Mouse (Mus musculus) midbrain, embryonic 13.5 days (tissue): ENCODE measurements at regions not wholly inside any gene's neighbourhood (a gene's known extent, or its start where the extent isn't known, plus 50 kb on each side); places are given as distances from the start of the nearest gene placed in this dataset.

ENCODE experiments used
- ATAC-seq: fragments of 200-750 bp; cut with Nextera tagmentation; 2 replicates; pipeline ENCODE4 v1.8.0; 2017; ENCODE audit warnings: mild to moderate bottlenecking, moderate TSS enrichment, moderate library complexity
- H3K27ac ChIP-seq: fragments of 300-500 bp; sonication (generic); 2 replicates; pipeline ENCODE4 v1.5.1; 2015; ENCODE audit warnings: inconsistent platforms, mild to moderate bottlenecking, moderate library complexity
- H3K27me3 ChIP-seq: fragments of 300-500 bp; sonication (generic); 2 replicates; pipeline ENCODE4 v1.6.1; 2015; ENCODE audit warnings: mild to moderate bottlenecking, inconsistent platforms
- H3K36me3 ChIP-seq: fragments of 300-500 bp; sonication (generic); 2 replicates; pipeline ENCODE4 v1.6.1; 2015; ENCODE audit warnings: mild to moderate bottlenecking, inconsistent platforms
- H3K4me1 ChIP-seq: fragments of 300-500 bp; sonication (generic); replicated peaks from 2 replicates; pipeline ENCODE4 v1.6.1; 2015; ENCODE audit warnings: inconsistent platforms
- H3K4me2 ChIP-seq: fragments of 300-500 bp; sonication (generic); replicated peaks from 2 replicates; pipeline ENCODE4 v1.6.1; 2015; ENCODE audit warnings: moderate library complexity, mild to moderate bottlenecking, inconsistent platforms
- H3K4me3 ChIP-seq: fragments of 300-500 bp; sonication (generic); replicated peaks from 2 replicates; pipeline ENCODE4 v1.5.1; 2015; ENCODE audit warnings: mild to moderate bottlenecking, inconsistent platforms
- H3K9ac ChIP-seq: fragments of 300-500 bp; sonication (generic); replicated peaks from 2 replicates; pipeline ENCODE4 v1.6.1; 2015; ENCODE audit warnings: mild to moderate bottlenecking, inconsistent platforms
- H3K9me3 ChIP-seq: fragments of 300-500 bp; sonication (generic); 2 replicates; pipeline ENCODE4 v1.6.1; 2016; ENCODE audit warnings: mild to moderate bottlenecking, inconsistent platforms
- WGBS: fragments of 180-500 bp; shearing (Covaris S2); methylation state at CpG from one replicate; pipeline ENCODE4 v1.1.7; 2015; 5-methylcytosine and 5-hydroxymethylcytosine counted together

DNA sequence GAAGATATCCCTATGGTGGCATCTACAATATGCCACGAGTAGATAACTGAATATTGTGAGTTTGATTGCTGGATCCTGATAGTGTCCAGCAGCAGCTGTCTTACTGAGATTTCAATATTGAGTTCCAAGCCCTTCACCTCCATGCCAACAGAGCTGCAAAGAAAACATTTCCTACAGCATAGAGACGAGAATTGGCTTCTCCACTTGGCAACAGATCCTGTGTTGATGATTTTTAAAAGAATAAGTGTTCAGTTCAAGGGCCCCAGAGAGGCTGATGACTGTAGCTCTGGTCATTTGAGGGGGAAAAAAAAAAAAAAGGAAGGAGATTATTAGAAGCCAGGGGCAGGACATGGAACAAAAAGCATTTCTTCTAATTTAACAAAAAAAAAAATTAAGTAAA is 284.7 kb downstream of the Efnb2 start:
- Histone ChIP-seq H3K4me2 (no peak overlapping the region), H3K36me3 (no peaks in the 10 kb centered on the region), H3K27me3 (no peaks in the 10 kb centered on the region; the same call in 1 of the 2 replicates), H3K9me3 (no peaks in the 10 kb centered on the region), H3K4me3 (no peak overlapping the region), H3K27ac (no peak overlapping the region), H3K4me1 (peaks cover 6% of the 10 kb centered on the region; the same call in 1 of the 2 replicates), H3K9ac (no peak overlapping the region)
- ATAC-seq = no peak
- 60% methylated on average over 2 of the region's 2 CpGs for WGBS

DNA sequence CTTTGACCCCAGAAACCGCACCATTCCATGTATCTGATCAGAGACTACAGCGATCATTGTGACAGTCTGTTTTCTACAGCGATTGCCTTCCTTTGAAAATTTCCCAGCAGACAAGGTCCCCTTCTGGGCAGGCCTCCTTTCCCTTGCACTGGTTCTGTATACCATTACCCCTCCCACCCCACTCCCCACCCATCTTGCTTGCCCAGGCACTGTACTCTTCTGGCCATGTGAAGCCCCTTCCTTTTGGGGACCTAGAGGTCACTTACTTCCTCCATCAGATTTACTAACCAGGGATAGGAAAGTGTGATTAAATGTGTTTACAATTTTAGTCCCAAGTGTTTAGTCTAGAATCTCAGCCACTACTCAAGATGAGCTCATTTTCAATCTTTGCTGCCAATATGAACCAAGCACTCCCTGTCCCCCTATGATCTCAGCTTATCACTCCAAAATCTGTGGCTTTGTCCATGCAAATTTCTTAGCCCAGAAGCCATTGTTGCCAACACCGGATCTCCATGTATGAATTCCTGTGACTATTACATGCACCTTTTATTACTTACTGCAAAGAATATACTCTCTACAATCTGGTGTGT is 293.7 kb downstream of the Efnb2 start:
- peaks cover 2% of the 10 kb centered on the region; the same call in 1 of the 2 replicates for H3K27me3 ChIP-seq
- no peak for ATAC-seq
- no peaks in the 10 kb centered on the region for H3K9me3 ChIP-seq
- no peak overlapping the region for H3K27ac ChIP-seq
- no peak overlapping the region for H3K9ac ChIP-seq
- no peaks in the 10 kb centered on the region for H3K4me1 ChIP-seq
- H3K4me3 ChIP-seq = no peak overlapping the region
- H3K36me3 ChIP-seq = no peaks in the 10 kb centered on the region
- 79% methylated on average over 4 of the region's 4 CpGs for WGBS
- no peak overlapping the region for H3K4me2 ChIP-seq

DNA sequence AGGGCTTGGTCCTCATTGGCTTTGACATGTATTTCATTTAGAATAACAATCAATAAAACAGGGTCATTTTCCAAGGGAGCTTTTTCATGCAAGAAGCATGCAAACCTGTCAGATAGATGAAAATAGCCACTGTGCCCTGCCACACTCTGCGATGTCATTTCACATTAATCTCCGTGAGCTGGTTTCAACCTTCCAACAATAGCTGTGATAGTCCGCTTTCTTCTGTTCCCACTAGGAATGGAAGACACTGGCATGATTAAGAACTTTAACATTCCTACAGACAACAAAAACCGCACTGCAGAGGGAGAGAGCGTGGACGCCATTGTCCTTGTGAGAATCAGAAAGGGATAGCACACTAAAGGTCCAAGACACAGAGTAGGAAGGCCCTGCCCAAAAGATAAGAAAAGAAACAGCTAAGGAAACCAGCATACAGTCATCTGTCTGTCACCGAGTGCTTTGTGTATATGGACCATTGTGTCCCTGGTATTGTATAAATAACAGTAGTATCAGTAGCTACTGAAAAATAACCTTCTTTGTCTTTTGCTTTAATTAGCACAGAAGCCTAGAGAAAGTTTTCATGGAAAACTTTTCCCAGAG is 299.0 kb downstream of the Efnb2 start:
- H3K27me3 ChIP-seq = no peaks in the 10 kb centered on the region

DNA sequence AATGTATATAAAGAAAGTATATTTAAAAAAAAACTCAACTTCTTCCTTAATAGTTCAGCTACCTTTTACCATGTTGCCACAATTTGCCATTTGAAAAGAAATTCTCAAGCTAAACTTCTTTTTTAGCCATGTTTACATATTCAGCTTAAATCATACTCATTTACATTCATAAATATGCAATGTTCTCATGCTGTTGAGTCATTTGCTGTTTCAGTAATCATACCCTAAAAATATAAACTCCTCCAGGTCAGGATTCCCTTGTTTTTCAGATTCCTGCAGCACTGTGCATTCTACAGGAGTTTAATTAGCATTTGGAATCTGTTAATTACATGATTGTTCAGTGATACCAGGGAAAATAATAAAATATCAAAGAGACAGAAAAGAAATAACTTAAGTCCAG is 300.5 kb downstream of the Efnb2 start:
- no peaks in the 10 kb centered on the region for H3K27me3 ChIP-seq
- no peak overlapping the region for H3K4me2 ChIP-seq
- H3K27ac ChIP-seq = no peak overlapping the region
- no peaks in the 10 kb centered on the region for H3K9me3 ChIP-seq
- H3K4me1 ChIP-seq = no peaks in the 10 kb centered on the region
- ATAC-seq = no peak
- H3K4me3 ChIP-seq = no peak overlapping the region
- H3K9ac ChIP-seq = no peak overlapping the region
- no peaks in the 10 kb centered on the region for H3K36me3 ChIP-seq

More for the DNA sequence above, 299.0 kb downstream of the Efnb2 start:
- WGBS = 35% methylated on average over 7 of the region's 7 CpGs
- Histone ChIP-seq H3K36me3 (no peaks in the 10 kb centered on the region), H3K4me1 (no peaks in the 10 kb centered on the region), H3K4me3 (no peak overlapping the region), H3K27ac (no peak overlapping the region), H3K4me2 (no peak overlapping the region), H3K9ac (no peak overlapping the region), H3K9me3 (no peaks in the 10 kb centered on the region)
- no peak for ATAC-seq

DNA sequence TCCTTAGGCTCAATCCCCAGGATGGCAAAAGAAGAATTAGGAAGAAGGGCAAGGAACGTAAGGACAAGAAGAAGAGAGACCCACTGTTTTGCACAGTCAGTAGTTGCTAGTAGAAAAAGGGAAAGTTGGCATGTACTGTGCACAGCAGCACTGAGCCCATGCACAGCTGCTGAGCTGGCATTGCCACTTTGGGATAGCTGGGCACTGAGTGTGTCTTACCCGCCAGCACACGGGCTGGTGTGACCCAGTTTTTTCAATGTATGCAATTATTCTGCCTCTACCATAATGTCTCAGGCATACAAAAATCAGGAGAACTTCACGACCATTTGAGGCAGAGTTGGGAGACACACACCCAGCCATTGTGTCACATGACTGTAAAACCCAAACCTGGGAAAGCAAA is 306.1 kb downstream of the Efnb2 start:
- no peaks in the 10 kb centered on the region for H3K4me1 ChIP-seq
- no peak overlapping the region for H3K9ac ChIP-seq
- 88% methylated on average over 4 of the region's 4 CpGs for WGBS
- no peak overlapping the region for H3K27ac ChIP-seq
- H3K9me3 ChIP-seq = no peaks in the 10 kb centered on the region
- H3K36me3 ChIP-seq = no peaks in the 10 kb centered on the region
- ATAC-seq = no peak
- no peak overlapping the region for H3K4me2 ChIP-seq
- no peaks in the 10 kb centered on the region; the same call in 1 of the 2 replicates for H3K27me3 ChIP-seq
- no peak overlapping the region for H3K4me3 ChIP-seq

DNA sequence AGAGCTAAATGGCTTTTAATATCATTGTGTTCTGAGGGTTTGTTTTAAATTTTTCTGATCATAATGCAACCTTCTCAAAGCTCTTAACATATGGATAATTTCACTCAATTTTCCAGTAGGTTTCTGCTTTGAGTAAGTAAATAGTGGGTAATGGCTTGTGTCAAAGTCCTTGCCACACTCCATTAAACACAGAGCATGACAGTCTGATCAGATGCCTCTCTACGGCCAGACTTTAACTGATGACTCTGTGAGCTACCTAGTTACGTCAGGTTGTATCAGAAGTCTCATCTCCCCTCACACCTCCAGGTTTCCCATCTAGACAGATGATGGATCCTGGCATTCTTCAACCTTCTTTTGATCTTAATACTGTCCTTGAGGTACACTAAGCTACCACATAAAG is 316.4 kb downstream of the Efnb2 start:
- 60% methylated on average over 2 of the region's 2 CpGs for WGBS
- Histone ChIP-seq H3K9me3 (no peaks in the 10 kb centered on the region), H3K9ac (no peak overlapping the region), H3K27ac (no peak overlapping the region), H3K27me3 (no peaks in the 10 kb centered on the region), H3K4me3 (no peak overlapping the region), H3K4me1 (no peaks in the 10 kb centered on the region), H3K36me3 (no peaks in the 10 kb centered on the region), H3K4me2 (no peak overlapping the region)
- ATAC-seq = no peak

DNA sequence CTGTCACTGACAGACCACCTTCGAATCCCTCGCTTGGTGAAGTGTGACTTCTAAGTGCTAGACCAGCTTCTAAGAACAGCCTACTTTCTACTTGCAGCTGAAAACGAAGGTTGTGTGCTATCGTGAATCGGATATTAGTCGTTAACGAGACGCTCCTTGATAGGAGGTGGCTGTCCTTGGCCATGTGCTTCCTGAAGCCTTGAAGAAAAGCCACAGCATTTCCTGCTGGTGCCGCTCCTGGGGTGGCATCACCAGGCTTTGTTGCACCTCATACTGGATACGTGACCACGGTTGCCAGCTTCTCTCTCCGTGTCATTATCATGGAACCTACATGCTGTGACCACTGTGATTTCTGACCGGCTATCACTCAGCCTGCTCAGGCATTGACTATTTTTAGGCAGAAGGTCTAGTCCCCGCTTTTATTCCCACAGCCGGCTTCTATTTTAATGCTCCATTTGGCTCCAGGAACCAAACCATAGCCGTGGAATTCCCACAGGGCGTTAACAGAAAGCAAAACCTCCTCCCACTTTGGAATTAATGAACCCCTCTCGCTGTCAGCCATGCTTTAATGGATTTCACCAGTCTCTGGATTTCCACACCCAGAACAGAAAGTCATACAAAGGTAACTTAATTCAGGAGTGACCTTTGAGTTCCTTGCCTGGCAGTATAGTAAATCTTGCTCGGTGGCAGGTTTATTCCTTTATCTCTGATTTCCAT is 325.6 kb downstream of the Efnb2 start:
- ATAC-seq = no peak
- H3K4me1 ChIP-seq = peaks cover 4% of the 10 kb centered on the region
- no peak overlapping the region for H3K4me2 ChIP-seq
- H3K9me3 ChIP-seq = no peaks in the 10 kb centered on the region
- WGBS = 61% methylated on average over 19 of the region's 19 CpGs
- H3K36me3 ChIP-seq = no peaks in the 10 kb centered on the region
- no peak overlapping the region for H3K4me3 ChIP-seq
- H3K9ac ChIP-seq = no peak overlapping the region
- H3K27me3 ChIP-seq = 0 out of 2 replicates have a peak, but pooled peaks cover 13% of the 10 kb centered on the region
- no peak overlapping the region for H3K27ac ChIP-seq

DNA sequence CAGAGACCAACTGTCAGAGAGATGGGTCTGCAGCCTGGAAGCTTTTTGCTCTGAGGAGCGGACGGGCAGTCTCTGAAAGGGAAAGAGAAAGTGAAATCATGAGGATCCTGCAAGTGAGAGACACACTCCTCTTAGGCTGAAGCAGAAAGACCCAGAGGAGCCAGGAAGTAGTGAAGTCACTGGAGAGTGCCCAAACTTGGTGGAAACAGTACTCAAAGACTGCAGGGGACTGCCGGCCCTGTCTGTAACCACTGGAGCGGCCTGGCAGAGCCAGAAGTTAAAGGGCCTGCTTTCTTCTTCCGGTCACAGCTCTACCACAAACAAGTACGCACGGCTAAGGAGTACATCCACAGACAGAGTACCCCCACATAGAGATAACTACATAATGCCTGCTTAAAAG is 326.5 kb downstream of the Efnb2 start:
- peaks cover 4% of the 10 kb centered on the region for H3K4me1 ChIP-seq
- no peaks in the 10 kb centered on the region for H3K9me3 ChIP-seq
- no peak for ATAC-seq
- 74% methylated on average over 7 of the region's 7 CpGs for WGBS
- H3K27me3 ChIP-seq = 0 out of 2 replicates have a peak, but pooled peaks cover 13% of the 10 kb centered on the region
- H3K4me2 ChIP-seq = no peak overlapping the region
- no peak overlapping the region for H3K9ac ChIP-seq
- H3K4me3 ChIP-seq = no peak overlapping the region
- no peaks in the 10 kb centered on the region for H3K36me3 ChIP-seq
- H3K27ac ChIP-seq = no peak overlapping the region

DNA sequence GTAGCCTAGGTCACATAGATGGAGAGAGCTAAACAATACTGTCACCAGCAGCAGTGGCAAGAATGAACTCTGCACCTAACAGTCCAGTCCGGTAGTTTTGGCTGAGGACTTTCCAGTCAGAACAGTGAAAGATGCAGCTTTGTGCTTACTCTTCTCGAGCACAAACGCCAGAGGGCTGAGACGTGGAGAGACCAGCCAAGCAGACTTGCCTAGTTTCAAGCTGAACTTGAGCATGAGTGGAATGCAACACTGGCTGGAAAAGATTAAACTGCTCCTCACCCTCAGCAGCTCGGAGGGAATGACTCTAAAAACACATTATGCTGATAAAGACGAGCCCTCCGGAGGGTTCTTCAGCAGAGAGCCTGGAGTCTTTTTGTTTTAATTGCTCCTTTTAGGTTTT is 329.8 kb downstream of the Efnb2 start:
- Histone ChIP-seq H3K27ac (no peak overlapping the region), H3K4me3 (no peak overlapping the region), H3K4me2 (no peak overlapping the region), H3K27me3 (peaks cover 3% of the 10 kb centered on the region; the same call in 1 of the 2 replicates), H3K9ac (no peak overlapping the region), H3K4me1 (peaks cover 4% of the 10 kb centered on the region), H3K9me3 (no peaks in the 10 kb centered on the region), H3K36me3 (no peaks in the 10 kb centered on the region)
- 67% methylated on average over 7 of the region's 7 CpGs for WGBS
- no peak for ATAC-seq

DNA sequence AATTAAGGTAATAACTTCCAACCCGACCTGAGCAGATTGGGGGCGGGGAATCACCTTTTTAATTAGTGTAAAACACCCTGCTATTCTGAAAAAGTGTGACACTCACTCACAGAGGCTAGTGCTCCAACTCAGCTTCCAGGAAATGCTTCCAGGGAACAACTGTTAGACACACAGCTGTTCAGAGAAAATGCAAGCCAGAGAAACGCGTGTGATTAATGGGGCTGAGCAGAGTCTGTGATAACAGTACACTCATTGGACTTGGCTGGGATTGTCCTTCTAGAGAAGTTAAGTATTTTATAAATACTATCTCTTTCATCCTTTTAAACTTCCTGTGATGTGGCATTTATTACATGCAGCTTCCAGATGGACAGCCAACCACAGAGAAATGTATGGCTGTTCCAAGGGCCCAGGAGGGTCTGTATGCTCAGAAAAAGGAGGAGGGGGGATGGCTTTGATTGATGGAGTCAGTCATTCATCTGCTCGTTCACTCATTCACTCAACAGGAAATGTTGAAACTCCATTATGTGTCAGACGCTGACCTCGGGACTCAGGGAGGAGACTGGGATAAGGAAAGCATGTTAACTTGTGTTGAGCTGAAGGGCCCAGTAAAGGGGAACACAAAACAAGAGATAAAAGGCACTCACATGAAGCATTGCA is 332.9 kb downstream of the Efnb2 start:
- Histone ChIP-seq H3K4me1 (no peaks in the 10 kb centered on the region), H3K9ac (no peak overlapping the region), H3K27me3 (peaks cover 9% of the 10 kb centered on the region), H3K4me3 (no peak overlapping the region), H3K9me3 (no peaks in the 10 kb centered on the region), H3K36me3 (no peaks in the 10 kb centered on the region), H3K27ac (no peak overlapping the region), H3K4me2 (no peak overlapping the region)
- WGBS = 52% methylated on average over 7 of the region's 7 CpGs
- no peak for ATAC-seq

DNA sequence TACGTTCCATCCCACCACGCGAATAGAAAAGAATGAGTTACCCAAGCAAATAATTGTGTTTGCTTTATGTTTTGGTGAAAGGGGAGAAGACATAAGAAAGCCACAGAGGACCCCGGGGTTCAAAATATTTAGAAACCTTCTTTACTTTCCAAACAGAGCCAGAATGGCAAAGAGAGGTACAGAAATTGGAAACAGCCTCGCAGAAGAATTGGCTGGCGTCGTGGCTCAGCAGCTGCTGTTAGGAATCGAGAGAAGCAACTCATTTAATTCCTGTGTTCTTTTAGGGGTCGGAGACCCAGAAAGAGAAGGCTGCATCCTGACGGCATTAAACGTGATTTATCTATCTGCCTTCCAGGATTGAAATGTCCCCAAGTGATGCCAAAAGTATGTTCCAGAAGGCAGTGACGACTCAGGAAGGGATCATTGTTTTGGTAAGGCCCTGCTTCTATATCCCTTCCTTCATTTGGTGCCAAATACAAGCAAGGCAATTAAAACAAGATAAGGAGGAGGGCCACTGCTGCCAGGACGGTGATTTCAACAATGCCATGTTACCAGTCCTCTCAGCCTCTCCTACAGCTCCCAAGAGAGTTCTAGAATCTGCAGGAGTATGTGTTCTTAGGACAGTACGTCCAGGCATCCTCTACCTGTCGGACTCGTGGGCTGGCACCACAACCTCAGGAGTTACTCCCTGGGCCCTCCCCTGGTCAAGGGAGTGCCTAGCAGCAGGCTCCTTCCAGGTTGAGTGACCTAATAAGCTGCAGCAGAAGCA is 334.8 kb downstream of the Efnb2 start:
- ATAC-seq = no peak
- Histone ChIP-seq H3K27me3 (peaks cover 9% of the 10 kb centered on the region), H3K27ac (no peak overlapping the region), H3K4me2 (no peak overlapping the region), H3K36me3 (no peaks in the 10 kb centered on the region), H3K4me3 (no peak overlapping the region), H3K9ac (no peak overlapping the region), H3K9me3 (no peaks in the 10 kb centered on the region), H3K4me1 (no peaks in the 10 kb centered on the region)
- 72% methylated on average over 16 of the region's 16 CpGs for WGBS

DNA sequence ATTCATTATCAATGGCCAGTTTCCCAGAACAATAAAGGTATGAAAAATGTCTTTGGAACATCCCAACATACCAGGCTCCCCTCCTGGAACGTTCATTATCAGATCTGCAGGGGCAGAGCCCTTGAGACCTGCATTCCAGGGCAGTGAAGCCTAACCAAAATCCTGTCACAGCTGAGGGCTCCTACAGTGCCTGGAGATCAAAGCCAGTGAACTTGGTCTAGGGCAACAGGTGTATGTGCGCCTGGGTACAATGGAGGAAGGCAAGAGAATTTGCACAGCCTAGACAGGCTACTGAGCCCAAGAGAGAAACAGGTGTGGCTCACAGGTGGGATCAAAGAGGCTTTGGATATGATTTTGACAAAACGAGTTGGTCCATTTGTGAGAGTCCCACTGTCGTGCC is 335.6 kb downstream of the Efnb2 start:
- Histone ChIP-seq H3K9ac (no peak overlapping the region), H3K36me3 (no peaks in the 10 kb centered on the region), H3K4me3 (no peak overlapping the region), H3K4me2 (no peak overlapping the region), H3K4me1 (no peaks in the 10 kb centered on the region), H3K9me3 (no peaks in the 10 kb centered on the region), H3K27me3 (peaks cover 9% of the 10 kb centered on the region), H3K27ac (no peak overlapping the region)
- no peak for ATAC-seq
- 50% methylated on average over 4 of the region's 4 CpGs for WGBS
